Mouse (Mus musculus) C2C12 (cell line): ENCODE data around the gene Aldh3b3. TPM values are rescaled to one million over a fixed set of nuclear protein-coding genes. Genes with fewer than 3 reads are reported as not detected.

Experiments
- H3K27me3 ChIP-seq: one replicate; pipeline ENCODE4 v1.6.1; 2011; ENCODE audit not compliant: control insufficient read depth, insufficient read depth, insufficient read length
- H3K36me3 ChIP-seq: one replicate; pipeline ENCODE4 v1.6.1; 2011; ENCODE audit not compliant: control insufficient read depth, insufficient read depth
- H3K4me3 ChIP-seq: one replicate; pipeline ENCODE4 v1.5.1; 2011; ENCODE audit warnings: mild to moderate bottlenecking, control low read depth; ENCODE audit not compliant: poor library complexity, insufficient read depth, severe bottlenecking
- H3K79me2 ChIP-seq: one replicate; pipeline ENCODE4 v1.6.1; 2011; ENCODE audit not compliant: control insufficient read depth, insufficient read depth
- H3K79me3 ChIP-seq: one replicate; pipeline ENCODE4 v1.6.1; 2011; ENCODE audit warnings: low read depth, control low read depth
- H3ac ChIP-seq: one replicate; pipeline ENCODE3; 2011; ENCODE audit warnings: low read depth; ENCODE audit not compliant: control insufficient read depth, insufficient read length
- CEBPB ChIP-seq: IDR thresholded peaks from one replicate; pipeline ENCODE4 v1.6.1; 2011; ENCODE audit warnings: low read depth, mild to moderate bottlenecking, control low read depth, moderate library complexity
- CTCF ChIP-seq: IDR thresholded peaks from one replicate; pipeline ENCODE4 v1.5.1; 2011; ENCODE audit not compliant: control insufficient read depth, insufficient read depth, insufficient read length
- FOSL1 ChIP-seq: IDR thresholded peaks from one replicate; pipeline ENCODE4 v1.8.0; 2011; ENCODE audit warnings: mild to moderate bottlenecking, low read length; ENCODE audit not compliant: poor library complexity, insufficient read depth, severe bottlenecking
- MAX ChIP-seq: IDR thresholded peaks from one replicate; pipeline ENCODE4 v1.6.1; 2011; ENCODE audit warnings: mild to moderate bottlenecking, control low read depth
- MYOD1 ChIP-seq: IDR thresholded peaks from one replicate; pipeline ENCODE4 v1.6.1; 2011; ENCODE audit warnings: low read depth; ENCODE audit not compliant: control insufficient read depth, insufficient read length
- MYOG ChIP-seq: IDR thresholded peaks from one replicate; pipeline ENCODE4 v1.6.1; 2011; ENCODE audit not compliant: control insufficient read depth, insufficient read length; ENCODE audit errors: extremely low read depth
- USF1 ChIP-seq: IDR thresholded peaks from one replicate; pipeline ENCODE4 v1.6.1; 2011; ENCODE audit warnings: low read depth, mild to moderate bottlenecking, control low read depth, moderate library complexity
- polyA plus RNA-seq: library from polyadenylated mRNA; unstranded; fragments of >200 nt; fragmentation: generic; extraction: Trizol; gene quantifications from one replicate; pipeline ENCODE4 v1.2.1, GENCODE M21; 2012; ENCODE audit warnings: missing spikeins

Aldh3b3 gene
- polyA plus RNA-seq, 1 experiment: not detected

DNA sequence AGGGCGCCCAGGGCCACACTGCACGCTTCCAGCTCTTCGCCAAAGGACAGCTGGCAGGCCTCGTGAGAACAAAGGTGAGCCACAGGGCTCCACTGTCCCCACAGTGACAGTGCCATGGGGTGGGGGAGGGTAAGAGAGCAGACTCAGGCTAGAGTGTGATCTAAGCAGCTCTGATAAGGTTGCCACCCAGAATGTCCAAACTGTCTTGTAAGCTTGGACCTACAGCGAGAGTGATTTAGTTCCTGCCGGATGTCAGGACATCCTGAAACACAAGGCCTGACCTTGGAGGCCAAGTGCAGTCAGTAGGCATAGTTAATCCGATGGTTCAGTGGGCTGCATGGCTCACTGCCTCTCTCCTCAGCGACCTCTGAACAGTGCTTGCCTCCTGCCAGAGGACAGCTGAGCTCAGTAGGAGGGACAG is 26.8 kb downstream of the Aldh3b3 start:
- Histone ChIP-seq H3K79me2 (no peaks in the 10 kb centered on the region), H3K27me3 (no peaks in the 10 kb centered on the region), H3K79me3 (no peaks in the 10 kb centered on the region), H3K36me3 (no peaks in the 10 kb centered on the region), H3K4me3 (no peak overlapping the region), H3ac (no peak overlapping the region)
- no peak for TF ChIP-seq FOSL1
- no peak for TF ChIP-seq MYOG
- no peak for TF ChIP-seq MAX
- no peak for TF ChIP-seq CTCF
- TF ChIP-seq USF1: no peak
- no peak for TF ChIP-seq CEBPB
- TF ChIP-seq MYOD1: no peak

DNA sequence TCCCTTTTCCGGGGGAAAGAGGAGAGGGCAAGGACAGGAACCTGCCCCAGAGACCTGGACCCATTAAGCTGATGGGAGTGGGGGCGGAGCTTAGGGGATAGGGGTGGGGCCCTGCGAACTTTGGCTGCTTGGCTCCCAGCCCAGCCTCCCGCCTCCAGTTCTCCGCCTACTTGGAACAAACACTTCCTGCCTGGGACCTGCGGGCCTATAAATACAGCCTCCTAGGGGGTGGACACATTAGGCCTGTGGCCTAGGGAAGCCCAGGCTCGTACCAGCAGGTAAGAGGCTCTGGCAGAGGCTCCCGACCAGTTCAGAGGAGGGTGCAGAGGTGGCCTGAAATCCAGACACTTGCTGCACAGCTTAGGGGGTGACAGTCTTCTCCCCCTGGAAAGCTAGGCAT is 27.9 kb downstream of the Aldh3b3 start, which contains the start of gene Acy3:
Acy3 (plus strand) TSS at position 237 of the 400 bp plus-strand sequence.
- Histone ChIP-seq H3K79me3 (no peaks in the 10 kb centered on the region), H3K4me3 (no peak within 1 kb of the TSS), H3K27me3 (peaks cover under 1% of the 10 kb centered on the region), H3ac (no peak within 1 kb of the TSS), H3K36me3 (no peaks in the 10 kb centered on the region), H3K79me2 (no peaks in the 10 kb centered on the region)
- TF ChIP-seq FOSL1 (no peak), CEBPB (no peak), MYOG (no peak), MAX (no peak), USF1 (no peak), CTCF (no peak), MYOD1 (no peak)

DNA sequence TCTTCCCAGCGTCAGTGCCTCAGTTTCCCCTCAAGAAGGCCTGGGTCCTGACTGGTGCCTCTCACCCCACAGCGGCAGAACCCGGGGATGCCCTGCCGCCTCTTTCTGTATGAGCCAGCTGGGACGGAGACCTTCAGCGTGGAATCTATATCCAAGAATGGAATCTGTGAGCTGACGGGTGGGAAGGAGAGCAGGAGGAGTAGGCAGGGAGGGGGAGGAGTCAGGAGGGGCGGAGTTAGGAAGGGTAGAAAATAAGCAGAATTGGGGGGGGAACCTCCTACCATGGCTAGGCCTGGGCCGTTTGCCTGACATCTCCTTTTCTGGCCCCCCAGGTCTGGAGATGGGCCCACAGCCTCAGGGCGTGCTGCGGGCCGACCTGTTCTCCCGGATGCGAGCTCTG is 29.6 kb downstream of the Aldh3b3 start:
- TF ChIP-seq CTCF (no peak), USF1 (no peak), CEBPB (no peak), MAX (no peak), FOSL1 (no peak), MYOG (no peak), MYOD1 (no peak)
- Histone ChIP-seq H3ac (no peak overlapping the region), H3K27me3 (peaks cover 18% of the 10 kb centered on the region), H3K36me3 (no peaks in the 10 kb centered on the region), H3K79me3 (no peaks in the 10 kb centered on the region), H3K4me3 (no peak overlapping the region), H3K79me2 (no peaks in the 10 kb centered on the region)

DNA sequence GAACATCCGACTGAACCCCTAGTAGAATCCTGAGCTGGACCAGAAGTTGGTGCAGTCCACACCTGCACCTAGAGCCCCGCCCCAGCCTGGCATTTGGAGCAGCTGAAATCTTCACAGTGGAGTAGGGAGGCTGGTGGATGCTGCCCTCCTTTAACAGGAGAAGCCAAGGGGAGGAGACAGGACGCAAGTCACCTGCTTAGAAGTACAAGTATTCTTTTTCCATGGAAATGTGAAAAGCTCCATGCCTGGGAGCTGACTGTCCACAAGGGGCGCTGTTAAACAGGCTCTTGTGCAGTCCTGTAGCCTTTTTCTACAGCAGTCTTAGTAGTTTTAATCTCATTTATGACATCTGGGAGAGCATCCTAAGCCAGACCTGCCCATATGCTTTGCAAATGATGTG is 30.3 kb downstream of the Aldh3b3 start:
- Histone ChIP-seq H3K4me3 (no peak overlapping the region), H3K79me2 (no peaks in the 10 kb centered on the region), H3K79me3 (no peaks in the 10 kb centered on the region), H3K36me3 (no peaks in the 10 kb centered on the region), H3K27me3 (peaks cover 23% of the 10 kb centered on the region), H3ac (no peak overlapping the region)
- TF ChIP-seq FOSL1: no peak
- TF ChIP-seq MAX: no peak

DNA sequence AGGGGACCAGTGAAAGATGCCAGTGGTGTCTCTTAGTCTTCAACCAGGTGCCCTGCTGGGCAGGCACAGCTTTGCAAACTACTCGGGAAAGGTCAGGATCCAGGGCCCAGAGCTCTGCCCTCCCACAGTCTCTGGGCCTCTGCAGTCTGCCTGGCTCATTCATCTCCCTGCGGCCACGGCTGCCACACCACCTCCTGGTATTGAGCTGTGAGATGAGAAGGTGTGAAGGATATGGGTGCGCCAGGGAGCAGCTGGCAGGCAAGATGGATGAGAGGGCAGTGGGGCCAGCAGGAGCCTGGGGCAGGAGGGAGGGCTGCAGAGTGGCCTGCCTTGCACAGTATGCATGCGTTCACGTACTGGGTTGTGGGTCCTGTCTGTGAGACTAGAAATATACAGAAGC is 32.4 kb downstream of the Aldh3b3 start:
- no peaks in the 10 kb centered on the region for H3K36me3 ChIP-seq
- no peaks in the 10 kb centered on the region for H3K79me2 ChIP-seq
- no peaks in the 10 kb centered on the region for H3K79me3 ChIP-seq
- TF ChIP-seq CTCF (no peak), MYOD1 (no peak), USF1 (no peak), MAX (no peak), MYOG (no peak), FOSL1 (no peak)
- peaks cover 23% of the 10 kb centered on the region for H3K27me3 ChIP-seq
- H3ac ChIP-seq: no peak overlapping the region
- no peak overlapping the region for H3K4me3 ChIP-seq

DNA sequence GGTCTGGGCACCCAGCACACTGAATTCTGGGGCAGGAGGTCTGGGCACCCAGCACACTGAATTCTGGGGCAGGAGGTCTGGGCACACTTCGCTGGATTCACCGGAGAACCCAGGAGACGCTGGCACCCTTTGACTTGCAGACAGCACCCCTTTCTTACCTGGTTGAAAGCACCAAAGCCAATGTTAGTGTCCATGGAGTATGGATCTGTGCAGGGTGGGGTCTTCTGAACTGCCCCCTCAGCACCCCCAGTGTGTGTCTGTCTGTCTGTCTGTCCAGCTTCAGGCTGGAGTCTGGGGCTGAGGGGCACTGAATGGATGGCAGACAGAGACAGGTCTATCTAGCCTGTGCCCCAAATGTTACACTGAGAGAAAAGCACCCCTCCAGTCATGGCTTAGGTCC is 33.1 kb downstream of the Aldh3b3 start:
- H3K36me3 ChIP-seq: no peaks in the 10 kb centered on the region
- H3K4me3 ChIP-seq: no peak overlapping the region
- no peaks in the 10 kb centered on the region for H3K79me2 ChIP-seq
- no peaks in the 10 kb centered on the region for H3K79me3 ChIP-seq
- TF ChIP-seq CTCF (no peak), MYOG (no peak), FOSL1 (no peak), USF1 (no peak), MYOD1 (no peak), CEBPB (no peak), MAX (no peak)
- H3ac ChIP-seq: no peak overlapping the region
- peaks cover 23% of the 10 kb centered on the region for H3K27me3 ChIP-seq
